10 mouse cellular contexts compared by ENCODE assay signal in genomic region chr2:157074186-157074724, GRCm38 (mm10). TPM values are rescaled to one million over a fixed set of nuclear protein-coding genes. Genes with fewer than 3 reads are reported as not detected.
DNase-seq lines count a peak whose midpoint lies in the region; ATAC-seq and TF ChIP-seq lines count a peak whose summit lies in the region.
"Had no signal": no experiment of that assay in that cellular context is flagged by ENCODE, and none has a peak within 500 bp of the region (broad histone marks: within the 10 kb centered on the region; RNA-seq: fewer than 3 reads in every experiment).

No protein-coding gene starts in this region.

- no peak for ATAC-seq in midbrain, embryonic 16.5 days
- no peak for ATAC-seq in inflammation-experienced regulatory T-cells, adult 6 months

- TF ChIP-seq CTCF in left cerebral cortex, adult 2 months (IDR thresholded peaks at IDR 0.05): no peak

- no peaks in the 10 kb centered on the region for H3K9me3 ChIP-seq in midbrain, embryonic 16.5 days (replicated peaks; ENCODE audit: control insufficient read depth, low read length, poor library complexity, severe bottlenecking)

- no peak overlapping the region for H3K27ac ChIP-seq in left cerebral cortex, adult 2 months
- no peak overlapping the region for H3K27ac ChIP-seq in midbrain, embryonic 16.5 days (ENCODE audit: low read length)

- H3K4me2 ChIP-seq in midbrain, embryonic 16.5 days (ENCODE audit: low read length): peak overlapping the region; percentile 100

- 0 out of 2 replicates have a peak, but pooled peaks cover 2% of the 10 kb centered on the region for H3K36me3 ChIP-seq in midbrain, embryonic 16.5 days (ENCODE audit: control insufficient read depth, insufficient read depth, low read length)

- no peak overlapping the region for H3K9ac ChIP-seq in midbrain, embryonic 16.5 days (ENCODE audit: low read depth, low read length)

- H3K4me1 ChIP-seq in midbrain, embryonic 16.5 days (ENCODE audit: control insufficient read depth, insufficient read depth, low read length): peaks cover 80% of the 10 kb centered on the region

- no peaks in the 10 kb centered on the region for H3K27me3 ChIP-seq in midbrain, embryonic 16.5 days (ENCODE audit: control insufficient read depth, insufficient read depth, low read depth, low read length)

- peak; percentile 91 for DNase-seq in left cerebral cortex, postnatal 4 days
- no peak for DNase-seq in left cerebral cortex, adult 2 months (ENCODE audit: extremely low spot score in 1 of 2, low spot score in 2 of 2)
- DNase-seq in cerebellum, adult 11 months: peak; percentile 92
- DNase-seq in gastrocnemius, postnatal 25 days: peak; percentile 33
- DNase-seq in thymus, adult 18-20 months: no peak
- no peak for DNase-seq in embryo, embryonic 11 days

- intact Hi-C loops in left cerebral cortex, postnatal 4 days (cut with DNase I): no loop called here
- intact Hi-C loops in left cerebral cortex, adult 2 months (cut with DNase I): no loop called here

- WGBS in midbrain, embryonic 16.5 days: 52% methylated on average over 9 of the region's 9 CpGs

- H3K4me3 ChIP-seq in left cerebral cortex, adult 2 months: no peak overlapping the region
- H3K4me3 ChIP-seq in midbrain, embryonic 16.5 days (ENCODE audit: low read depth, low read length): no peak overlapping the region; the same call in 1 of the 2 replicates

RNA-seq across cellular contexts. Expression of gene Soga1, which starts 4.8 kb away (rescaled TPM):
- total RNA-seq in left cerebral cortex, postnatal 4 days (2021): 100 to 1,000 TPM; 104 to 108 TPM
- total RNA-seq in left cerebral cortex, adult 2 months (2021): 10 to 100 TPM; 20.2 to 25.1 TPM
- total RNA-seq in gastrocnemius, postnatal 25 days (2021): 1 to 10 TPM; 4.5 to 5.0 TPM
- polyA plus RNA-seq in midbrain, embryonic 16.5 days (2015; fragmentation: Nextera tagmentation; extraction: Ambion mirVana): 5.2 and 5.5 TPM in 2 replicates
- under 1 TPM in 1 of 3 experiments, not detected in 2; 0.17 TPM for polyA plus RNA-seq in inflammation-experienced regulatory T-cells, adult 6 months (2017; shearing (Covaris generic))

RNA-seq across cellular contexts. Expression of gene Tldc2, which starts 12.6 kb away (rescaled TPM):
- total RNA-seq in left cerebral cortex, postnatal 4 days (2021): not detected
- not detected for total RNA-seq in left cerebral cortex, adult 2 months (2021)
- total RNA-seq in gastrocnemius, postnatal 25 days (2021): not detected
- polyA plus RNA-seq in midbrain, embryonic 16.5 days (2015; fragmentation: Nextera tagmentation; extraction: Ambion mirVana): not detected in 2 replicates
- polyA plus RNA-seq in inflammation-experienced regulatory T-cells, adult 6 months (2017; shearing (Covaris generic)): not detected
- total RNA-seq: adrenal gland, adult 18-20 months; layer of hippocampus, postnatal 14 days had no signal

Comparison
In these comparisons a context has a peak if more than half of its experiments do, and no peak if none do; other contexts are left out.
1. DNase-seq: peak in left cerebral cortex, postnatal 4 days (single experiment), cerebellum, adult 11 months (single experiment) and gastrocnemius, postnatal 25 days (single experiment); none in left cerebral cortex, adult 2 months (0 of 2), thymus, adult 18-20 months (0 of 2) and embryo, embryonic 11 days (single experiment).
2. RNA of gene Soga1, which starts 4.8 kb away (total RNA-seq): 104 to 108 TPM in left cerebral cortex, postnatal 4 days; 20.2 to 25.1 TPM in left cerebral cortex, adult 2 months and 4.5 to 5.0 TPM in gastrocnemius, postnatal 25 days; every median in the first group is over 4 times any median in the second.